Mouse (Mus musculus) left cerebral cortex, adult 18-20 months (tissue): ENCODE measurements around the gene Fancc. TPM values are rescaled to one million over a fixed set of nuclear protein-coding genes. Genes with fewer than 3 reads are reported as not detected.

Source experiments
- DNase-seq, 2 experiments: peaks; one replicate each; pipeline ENCODE4 v3.0.0; 2021 to 2022; ENCODE audit warnings: low spot score in 2 of 2, mixed read lengths in 1 of 2
- total RNA-seq, 2 experiments: library from RNA; stranded (reverse); gene quantifications; 2 replicates each; pipeline ENCODE4 v1.2.3; 2021

Gene Fancc
- total RNA-seq, 2 experiments from 2014 or later, result 8.0 to 9.3 TPM

- no peak for DNase-seq
These were observed 228.3 kb downstream of the Fancc start for GRCm38 (mm10) chr13:63268776-63269175.

- no peak for DNase-seq
These were observed 228.7 kb downstream of the Fancc start for GRCm38 (mm10) chr13:63268371-63268770.

DNA sequence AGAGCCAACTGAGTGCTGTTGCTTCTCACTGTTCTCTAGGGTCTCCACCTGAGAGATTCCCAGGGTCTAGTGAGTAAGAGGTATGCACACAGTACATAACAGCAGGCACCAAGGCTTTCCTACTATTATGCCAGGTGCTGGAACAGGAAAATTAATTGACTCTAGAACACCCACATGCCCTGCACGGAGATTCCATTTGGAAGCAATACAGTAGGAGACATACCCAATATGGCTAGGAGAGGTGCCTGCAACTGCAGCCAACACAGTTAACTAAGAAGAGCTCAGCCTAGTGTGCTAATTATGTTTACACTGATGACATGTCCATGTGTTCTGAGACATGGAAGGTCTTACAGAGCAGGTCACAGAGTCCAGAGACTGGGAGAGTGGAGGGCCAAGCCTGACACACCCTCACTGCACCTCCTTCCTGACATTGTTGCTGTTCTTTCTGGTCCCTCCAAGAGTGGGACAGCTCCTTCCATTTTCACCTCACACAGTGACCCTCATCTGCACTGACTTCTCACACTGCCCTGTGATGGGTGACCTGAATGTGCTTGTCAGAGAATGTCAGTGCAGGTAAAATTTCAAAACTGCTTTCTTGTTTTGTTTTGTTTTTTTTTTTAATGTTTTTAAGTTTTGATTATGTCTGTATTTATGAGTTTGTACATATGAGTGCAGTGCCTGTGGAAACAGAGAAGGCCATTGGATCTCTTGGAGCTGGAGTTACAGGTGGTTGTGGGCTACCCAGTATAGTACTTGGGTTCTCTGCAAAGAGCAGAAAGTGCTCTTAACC is 234.7 kb downstream of the Fancc start:
- DNase-seq, result no peak

- no peak for DNase-seq
These were observed 235.4 kb downstream of the Fancc start for GRCm38 (mm10) chr13:63261676-63262075.

DNA sequence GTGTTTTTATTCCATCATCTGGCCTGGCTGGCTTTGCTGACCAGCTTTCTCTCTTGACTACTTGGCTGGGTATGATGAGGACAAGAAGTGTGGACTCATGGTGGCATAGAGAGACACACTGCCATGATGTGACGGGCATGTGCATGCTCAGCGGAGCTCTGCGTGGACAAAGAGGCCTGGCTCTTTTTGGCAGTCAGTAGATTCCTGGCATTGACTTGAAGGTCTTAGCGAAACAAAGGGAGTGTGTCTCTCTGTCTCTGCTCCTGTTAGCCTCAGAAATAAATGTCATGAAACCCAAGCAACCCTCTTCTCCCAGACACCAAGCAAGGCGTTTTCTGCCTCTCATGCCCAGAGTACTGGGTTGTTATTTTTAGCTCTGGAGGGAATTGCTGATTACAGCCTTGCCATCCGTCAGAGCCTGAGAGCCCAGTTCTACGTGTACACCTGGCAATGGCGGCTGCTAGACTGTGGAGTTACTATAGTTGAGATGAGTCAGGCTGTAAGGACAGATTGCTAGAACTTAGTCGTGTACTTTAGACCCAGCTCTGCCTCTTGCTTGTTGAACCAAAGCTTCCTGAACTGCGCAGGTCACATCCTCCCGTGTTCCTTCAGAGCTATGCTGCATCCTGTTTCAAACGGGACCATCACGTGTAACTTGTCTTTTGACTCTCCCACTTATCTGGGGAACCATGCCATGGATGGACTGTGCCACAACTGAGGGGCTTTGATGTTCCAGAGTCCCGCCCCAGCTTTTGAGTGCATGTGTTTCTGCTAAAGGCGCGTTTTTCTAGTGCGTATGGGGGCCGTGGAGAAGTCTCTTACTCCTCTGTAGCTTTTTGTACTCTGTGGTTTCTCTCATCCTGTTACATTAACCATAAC is 236.1 kb downstream of the Fancc start:
- no peak for DNase-seq

DNA sequence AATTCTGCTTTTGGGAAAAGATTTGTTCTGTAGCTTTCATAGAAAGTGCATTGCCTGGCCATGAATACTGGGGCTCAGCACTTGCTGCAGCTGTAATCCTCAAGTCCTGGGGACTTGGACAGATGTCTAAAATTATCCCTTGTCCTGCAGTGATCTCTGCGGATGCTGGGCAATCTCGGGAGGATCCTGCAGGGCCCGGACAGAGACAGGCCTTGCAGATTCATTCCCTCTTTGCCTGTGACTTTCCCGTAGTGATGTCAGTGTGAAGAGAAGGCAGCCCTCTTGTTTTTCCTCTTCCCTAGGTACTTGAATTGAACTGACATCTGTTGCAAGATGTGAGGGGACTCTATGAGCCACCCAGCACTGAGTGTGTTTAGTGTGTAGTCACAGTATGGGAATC is 236.9 kb downstream of the Fancc start:
- DNase-seq, result no peak

DNA sequence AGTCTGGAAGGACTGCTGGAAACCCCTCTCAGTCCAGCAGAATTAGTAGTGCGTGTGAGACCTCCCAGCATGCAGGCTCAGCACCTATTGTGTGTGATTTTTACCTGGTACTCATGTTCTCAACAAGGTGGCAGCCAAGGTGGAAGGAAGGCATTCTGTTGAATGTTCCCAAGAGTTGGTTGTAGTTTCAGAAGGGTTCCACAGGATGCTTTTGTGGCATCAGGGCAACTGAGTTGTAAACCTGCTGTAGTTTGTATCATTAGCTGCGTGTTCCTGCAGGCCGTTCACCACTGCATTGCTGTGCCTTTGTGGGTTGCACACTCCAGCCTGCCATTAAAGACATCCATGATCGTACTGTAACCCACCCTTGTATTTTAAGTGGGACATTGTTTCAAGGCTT is 238.4 kb downstream of the Fancc start:
- no peak for DNase-seq

DNA sequence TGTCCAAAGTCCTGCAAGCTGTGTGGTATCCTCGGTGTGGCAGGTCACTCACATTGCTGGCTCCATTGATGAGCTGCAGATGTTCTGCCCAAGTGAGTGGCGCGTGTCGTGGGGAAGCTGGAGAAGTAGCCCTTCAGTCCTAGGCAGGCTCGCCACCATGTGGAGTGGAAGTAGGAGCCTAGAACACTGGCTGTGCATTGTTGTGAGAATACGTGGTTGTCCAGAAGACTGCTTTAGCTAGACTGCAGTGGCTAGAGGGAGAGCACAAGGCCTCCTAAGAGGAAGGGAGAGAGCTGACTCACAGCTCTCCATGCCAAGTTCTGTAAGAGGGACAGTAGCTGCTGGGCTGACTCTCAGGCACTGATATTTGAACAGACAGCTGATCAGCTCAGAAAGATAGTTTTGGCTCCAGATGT is 238.9 kb downstream of the Fancc start:
- DNase-seq, result peak in 1 of 2 experiments; percentile 2

- no peak for DNase-seq
These were observed 240.3 kb downstream of the Fancc start for GRCm38 (mm10) chr13:63256807-63257206.

GRCm38 (mm10) chr13:63256146-63256545 is 240.9 kb downstream of the Fancc start:
- DNase-seq, result no peak

DNA sequence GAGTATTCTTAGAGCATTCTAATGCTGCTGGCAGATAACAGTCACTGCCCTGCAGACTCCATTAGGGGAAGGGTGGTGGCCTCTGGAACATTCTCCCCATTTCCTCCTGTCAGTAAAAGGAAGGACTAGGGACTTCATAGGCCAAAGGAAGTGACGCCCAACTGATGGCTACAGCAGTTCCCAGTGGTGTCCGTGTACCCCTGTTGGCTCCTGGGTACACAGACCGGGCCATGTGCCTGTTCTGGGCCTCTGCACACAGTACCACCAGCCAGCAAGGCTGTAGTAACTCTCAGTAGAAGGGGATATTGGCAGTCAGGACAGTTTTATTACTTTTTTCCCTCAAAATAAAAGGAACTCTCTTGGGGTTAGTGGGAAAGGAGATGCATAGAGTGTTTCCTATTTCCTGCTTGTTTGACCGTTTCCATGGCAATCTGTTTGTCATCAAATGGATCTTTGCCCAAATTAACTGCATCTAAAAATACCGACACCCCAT is 241.5 kb downstream of the Fancc start:
- no peak for DNase-seq

DNA sequence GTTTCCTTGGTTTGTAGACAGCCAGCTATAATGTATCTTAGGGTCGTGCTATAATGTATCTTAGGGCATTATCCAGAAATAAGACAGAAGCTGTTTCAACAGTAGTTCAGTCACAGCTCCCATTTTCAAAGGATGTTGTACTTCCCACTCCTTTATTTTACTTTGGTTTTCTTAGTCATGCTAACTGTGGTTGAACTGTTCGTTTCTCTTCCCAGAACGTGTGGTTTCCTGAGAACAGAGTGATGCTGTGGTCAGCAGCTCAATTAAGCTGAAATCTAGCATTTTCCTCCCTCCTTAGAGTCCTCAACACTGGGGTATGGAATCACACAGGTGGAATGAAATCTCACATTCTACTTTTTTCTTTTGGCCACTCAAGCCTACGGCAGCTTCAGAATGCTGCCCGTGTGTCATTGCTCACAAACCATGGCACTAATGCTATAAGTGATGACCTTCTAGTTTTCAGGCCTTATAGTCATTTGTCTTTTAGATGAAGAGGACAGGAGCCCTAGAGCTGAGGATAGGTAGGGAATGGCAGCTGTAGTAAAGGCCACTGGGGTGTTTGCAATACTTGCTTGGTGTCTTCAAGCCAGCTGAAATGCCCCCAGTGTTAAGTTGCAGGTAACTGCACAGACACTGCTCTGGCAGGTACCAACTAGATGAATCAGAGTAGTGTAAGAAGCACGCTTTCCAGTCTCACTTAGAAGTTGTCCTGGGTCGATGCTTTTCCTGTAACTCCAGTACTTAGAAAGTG is 243.0 kb downstream of the Fancc start:
- DNase-seq, result no peak

DNA sequence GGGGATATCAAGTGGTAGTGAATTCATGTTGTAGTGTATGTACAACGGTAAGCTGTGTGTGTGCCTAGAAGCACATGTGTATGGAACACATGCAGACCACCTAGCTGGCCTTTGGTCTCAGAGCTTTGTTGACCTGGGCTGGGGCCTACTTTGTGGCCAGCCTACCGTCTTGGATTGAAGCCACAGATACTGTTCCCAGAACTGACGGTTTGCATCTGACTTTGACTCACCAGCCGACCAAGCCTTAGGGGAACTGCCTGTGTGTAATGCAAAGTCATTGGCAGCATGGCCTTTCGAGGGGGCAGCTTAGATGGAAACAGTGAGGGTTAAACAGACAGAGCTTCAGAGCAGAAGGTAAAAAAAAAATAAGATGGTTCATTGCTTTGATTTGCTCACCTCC is 243.9 kb downstream of the Fancc start:
- no peak for DNase-seq

GRCm38 (mm10) chr13:63252295-63253010 is 244.6 kb downstream of the Fancc start:
- DNase-seq, result no peak

DNA sequence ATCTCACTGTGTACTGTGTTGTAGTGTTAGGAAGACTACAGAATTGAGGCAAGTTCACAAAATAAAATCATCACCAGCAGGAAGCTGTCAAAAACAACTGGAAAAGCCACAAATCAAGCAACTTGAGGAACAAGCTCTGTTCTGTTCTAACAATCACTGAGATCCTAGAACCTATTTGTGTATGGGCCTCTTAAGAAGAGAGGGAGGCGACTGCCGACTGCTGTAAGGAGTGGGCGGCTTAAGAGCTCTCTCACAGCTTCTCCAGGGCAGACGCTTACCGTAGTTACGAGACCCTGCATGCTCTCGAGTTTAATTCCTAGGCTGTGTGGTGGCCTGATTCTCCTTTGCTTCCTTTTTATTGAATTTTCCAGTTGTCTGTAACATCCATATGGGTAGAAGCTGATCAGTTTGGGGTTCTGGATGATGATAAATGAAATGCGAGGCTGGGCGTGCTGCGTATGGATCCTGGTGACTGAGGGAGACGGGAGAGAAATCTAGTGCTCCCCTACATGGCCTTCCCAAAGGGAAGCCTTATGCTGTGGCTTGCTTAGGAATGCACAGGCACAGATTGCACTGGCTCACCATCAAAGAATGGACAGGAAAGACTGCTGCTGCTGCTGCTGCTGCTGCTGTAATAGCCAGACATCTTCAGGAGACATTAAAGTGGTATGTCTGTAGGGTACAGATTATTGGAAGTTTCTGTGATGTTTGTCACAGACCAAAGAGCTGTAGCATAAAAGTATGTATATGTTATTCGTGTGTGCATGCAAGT is 245.8 kb downstream of the Fancc start:
- DNase-seq, result no peak

GRCm38 (mm10) chr13:63250441-63250980 is 246.6 kb downstream of the Fancc start:
- DNase-seq, result no peak

- DNase-seq, result peak in 1 of 2 experiments; percentile 1
These were observed 247.2 kb downstream of the Fancc start for GRCm38 (mm10) chr13:63249741-63250431.

GRCm38 (mm10) chr13:63249171-63249570 is 247.9 kb downstream of the Fancc start:
- no peak for DNase-seq

- peak; percentile 47 to 70 for DNase-seq
These were observed 248.8 kb downstream of the Fancc start for GRCm38 (mm10) chr13:63248318-63248717.
